Mouse (Mus musculus) G1E (cell line): ENCODE results near the gene Tmem242.

Experiments used
- CTCF ChIP-seq: IDR thresholded peaks from 2 replicates; pipeline ENCODE4 v1.5.1; 2012; ENCODE audit warnings: low read depth, low read length, inconsistent platforms, mixed read lengths
- GATA1 ChIP-seq: IDR thresholded peaks from 2 replicates; pipeline ENCODE4 v1.6.1; 2012; ENCODE audit warnings: borderline replicate concordance, low read length, inconsistent platforms, mixed read lengths
- POLR2AphosphoS5 ChIP-seq: IDR thresholded peaks from 2 replicates; pipeline ENCODE4 v1.6.1; 2012; ENCODE audit warnings: low read depth, low read length, inconsistent platforms; ENCODE audit not compliant: insufficient replicate concordance
- TAL1 ChIP-seq: conservative IDR thresholded peaks from 2 replicates; pipeline ENCODE4 v1.6.1; 2012; ENCODE audit warnings: low read depth, low read length, inconsistent platforms, mixed read lengths

GRCm38 (mm10) chr17:5418545-5418944 lies 21.5 kb downstream of the Tmem242 start, which contains the start of gene Ldhal6b:
- TF ChIP-seq CTCF (no peak), GATA1 (no peak), POLR2AphosphoS5 (no peak), TAL1 (no peak)
